Mouse (Mus musculus): ENCODE data around the gene BC025920.
A peak's percentile ranks its signal among the peaks of the same experiment; 100 is the strongest.

The BC025920 gene

GRCm38 (mm10) chr10:81605974-81606751 lies at the start of gene BC025920:
Gene BC025920 (plus strand): TSS chr10:81606270.
- peak; percentile 98 for DNase-seq (ENCODE audit: low spot score)

GRCm38 (mm10) chr10:81556282-81556681 lies 49.8 kb upstream of the BC025920 start:
- DNase-seq (ENCODE audit: low spot score): no peak

- DNase-seq (ENCODE audit: low spot score): no peak
These were observed 48.6 kb upstream of the BC025920 start for GRCm38 (mm10) chr10:81557491-81557890.

- DNase-seq (ENCODE audit: low spot score): peak; percentile 36
These were observed 46.9 kb upstream of the BC025920 start, which contains the start of gene Aes for GRCm38 (mm10) chr10:81559163-81559626. Gene Aes (plus strand): TSS chr10:81559488.

GRCm38 (mm10) chr10:81559627-81560539 lies 46.2 kb upstream of the BC025920 start:
- peak; percentile 33 for DNase-seq (ENCODE audit: low spot score)

GRCm38 (mm10) chr10:81560719-81561459 lies 45.2 kb upstream of the BC025920 start:
- DNase-seq (ENCODE audit: low spot score): no peak

- DNase-seq (ENCODE audit: low spot score): no peak
These were observed 43.7 kb upstream of the BC025920 start for GRCm38 (mm10) chr10:81562411-81562810.

- DNase-seq (ENCODE audit: low spot score): no peak
These were observed 42.6 kb upstream of the BC025920 start for GRCm38 (mm10) chr10:81563481-81563880.

- DNase-seq (ENCODE audit: low spot score): no peak
These were observed 41.9 kb upstream of the BC025920 start for GRCm38 (mm10) chr10:81564216-81564615.

- DNase-seq (ENCODE audit: low spot score): no peak
These were observed 41.3 kb upstream of the BC025920 start for GRCm38 (mm10) chr10:81564734-81565133.

- no peak for DNase-seq (ENCODE audit: low spot score)
These were observed 40.5 kb upstream of the BC025920 start for GRCm38 (mm10) chr10:81565257-81566228.

- DNase-seq (ENCODE audit: low spot score): no peak
These were observed 37.5 kb upstream of the BC025920 start for GRCm38 (mm10) chr10:81568381-81569191.

- no peak for DNase-seq (ENCODE audit: low spot score)
These were observed 36.4 kb upstream of the BC025920 start for GRCm38 (mm10) chr10:81569507-81570237.

GRCm38 (mm10) chr10:81570238-81570800 lies 35.8 kb upstream of the BC025920 start:
- no peak for DNase-seq (ENCODE audit: low spot score)

GRCm38 (mm10) chr10:81570831-81571500 lies 35.1 kb upstream of the BC025920 start:
- peak; percentile 89 for DNase-seq (ENCODE audit: low spot score)

- peak; percentile 94 for DNase-seq (ENCODE audit: low spot score)
These were observed 34.6 kb upstream of the BC025920 start for GRCm38 (mm10) chr10:81571501-81571876.

- no peak for DNase-seq (ENCODE audit: low spot score)
These were observed 33.9 kb upstream of the BC025920 start for GRCm38 (mm10) chr10:81572133-81572671.

- no peak for DNase-seq (ENCODE audit: low spot score)
These were observed 33.1 kb upstream of the BC025920 start for GRCm38 (mm10) chr10:81572975-81573374.
